Mouse (Mus musculus) midbrain, embryonic 12.5 days (tissue): Measurements from ENCODE around the gene Tctex1d2. TPM values are rescaled to one million over a fixed set of nuclear protein-coding genes. Genes with fewer than 3 reads are reported as not detected.

Source experiments
- ATAC-seq: fragments of 200-750 bp; cut with Nextera tagmentation; 2 replicates; pipeline ENCODE4 v1.8.0; 2017; ENCODE audit warnings: low read depth, moderate TSS enrichment, moderate library complexity; ENCODE audit not compliant: low FRiP score
- H3K27ac ChIP-seq: fragments of 300-500 bp; sonication (generic); replicated peaks from 2 replicates; pipeline ENCODE4 v1.5.1; 2016; ENCODE audit warnings: mild to moderate bottlenecking
- H3K27me3 ChIP-seq: fragments of 300-500 bp; sonication (generic); 2 replicates; pipeline ENCODE4 v1.6.1; 2016; ENCODE audit warnings: mild to moderate bottlenecking
- H3K36me3 ChIP-seq: fragments of 300-500 bp; sonication (generic); 2 replicates; pipeline ENCODE4 v1.6.1; 2016
- H3K4me1 ChIP-seq: fragments of 300-500 bp; sonication (generic); 2 replicates; pipeline ENCODE4 v1.6.1; 2016
- H3K4me2 ChIP-seq: fragments of 300-500 bp; sonication (generic); replicated peaks from 2 replicates; pipeline ENCODE4 v1.6.1; 2016; ENCODE audit warnings: mild to moderate bottlenecking, moderate library complexity
- H3K4me3 ChIP-seq: fragments of 300-500 bp; sonication (generic); 2 replicates; pipeline ENCODE4 v1.5.1; 2016; ENCODE audit warnings: mild to moderate bottlenecking
- H3K9ac ChIP-seq: fragments of 300-500 bp; sonication (generic); replicated peaks from 2 replicates; pipeline ENCODE4 v1.6.1; 2016; ENCODE audit warnings: mild to moderate bottlenecking, moderate library complexity
- H3K9me3 ChIP-seq: fragments of 300-500 bp; sonication (generic); 2 replicates; pipeline ENCODE4 v1.6.1; 2016; ENCODE audit warnings: mild to moderate bottlenecking
- WGBS: fragments of 180-500 bp; shearing (Covaris S2); methylation state at CpG from one replicate; pipeline ENCODE4 v1.1.7; 2016; 5-methylcytosine and 5-hydroxymethylcytosine counted together
- polyA plus RNA-seq: library from polyadenylated mRNA; unstranded; fragments of >200 nt; fragmentation: Nextera tagmentation; extraction: Ambion mirVana; gene quantifications from 2 replicates; pipeline ENCODE4 v1.2.1, GENCODE M21; 2016

The Tctex1d2 gene
- polyA plus RNA-seq, 1 experiment from 2014 or later = 26.2 TPM

DNA sequence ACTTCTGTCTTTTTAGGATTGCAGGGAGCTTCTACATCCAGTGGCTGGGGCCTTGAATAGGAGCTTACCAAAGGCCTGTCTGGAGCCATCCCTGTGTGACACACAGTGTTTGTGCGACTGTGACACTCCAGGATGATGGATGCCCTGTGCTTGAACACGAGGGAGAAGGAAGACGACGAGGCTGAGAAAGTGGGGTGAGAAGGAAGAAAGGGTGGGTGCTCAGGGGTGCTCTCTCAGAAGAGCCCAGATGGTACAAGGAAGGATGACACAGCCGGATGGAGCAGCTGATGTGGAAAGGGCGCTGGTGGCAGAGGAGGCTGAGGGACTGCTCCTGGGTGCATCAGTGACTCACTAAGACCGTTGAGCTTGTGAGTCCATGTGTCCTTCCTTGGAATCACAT, 19.2 kb upstream of the Tctex1d2 start, which contains the start of gene Tm4sf19:
TSS of gene Tm4sf19 (plus strand) at position 240 of the 400 bp plus-strand sequence.
- Histone ChIP-seq H3K9me3 (no peaks in the 10 kb centered on the region), H3K4me3 (no peak within 1 kb of the TSS), H3K9ac (no peak within 1 kb of the TSS), H3K4me2 (no peak within 1 kb of the TSS), H3K27ac (no peak within 1 kb of the TSS), H3K36me3 (no peaks in the 10 kb centered on the region), H3K27me3 (no peaks in the 10 kb centered on the region), H3K4me1 (no peaks in the 10 kb centered on the region)
- WGBS = 91% methylated on average over 7 of the region's 7 CpGs
- ATAC-seq = no peak

DNA sequence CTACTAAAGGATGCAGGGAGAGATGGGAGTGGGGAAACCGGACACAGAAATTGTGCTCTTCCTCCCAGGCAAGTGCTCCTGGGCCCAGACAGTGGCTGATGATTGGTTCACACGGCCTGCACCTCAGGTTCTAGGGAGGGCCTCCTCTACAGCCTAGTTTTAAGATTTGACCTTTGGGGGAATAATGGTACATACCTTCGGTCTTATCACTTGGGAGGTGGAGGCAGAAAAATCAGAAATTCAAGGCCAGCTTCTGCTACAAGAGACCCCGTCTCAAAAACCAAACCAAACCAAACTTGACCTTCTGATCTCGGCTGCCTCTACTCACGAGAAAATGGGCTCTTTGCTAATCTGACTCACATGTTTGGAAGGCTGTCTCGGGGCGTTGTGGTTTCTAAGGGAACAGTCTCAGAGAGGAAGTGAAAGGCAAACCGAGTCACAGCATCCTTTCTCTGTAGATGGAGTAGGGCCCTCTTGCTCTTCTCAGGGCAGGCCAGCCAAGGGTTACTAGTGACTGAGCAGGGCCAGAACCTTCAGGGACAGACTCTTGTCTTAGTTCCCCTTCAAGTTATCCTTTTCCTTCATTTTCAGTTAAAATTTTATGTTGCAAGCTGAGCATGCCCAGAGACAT, 18.1 kb upstream of the Tctex1d2 start:
- no peaks in the 10 kb centered on the region for H3K36me3 ChIP-seq
- H3K9ac ChIP-seq = no peak overlapping the region
- H3K9me3 ChIP-seq = no peaks in the 10 kb centered on the region
- H3K27me3 ChIP-seq = no peaks in the 10 kb centered on the region
- H3K27ac ChIP-seq = no peak overlapping the region
- H3K4me2 ChIP-seq = no peak overlapping the region
- WGBS = 83% methylated on average over 9 of the region's 9 CpGs
- H3K4me3 ChIP-seq = no peak overlapping the region
- ATAC-seq = no peak
- no peaks in the 10 kb centered on the region for H3K4me1 ChIP-seq

GRCm38 (mm10) chr16:32402818-32403217, 16.7 kb upstream of the Tctex1d2 start:
- H3K4me2 ChIP-seq = no peak overlapping the region
- 87% methylated on average over 3 of the region's 3 CpGs for WGBS
- H3K4me1 ChIP-seq = no peaks in the 10 kb centered on the region
- H3K36me3 ChIP-seq = no peaks in the 10 kb centered on the region
- H3K27me3 ChIP-seq = no peaks in the 10 kb centered on the region
- no peaks in the 10 kb centered on the region for H3K9me3 ChIP-seq
- no peak overlapping the region for H3K4me3 ChIP-seq
- H3K9ac ChIP-seq = no peak overlapping the region
- no peak overlapping the region for H3K27ac ChIP-seq
- no peak for ATAC-seq

- 92% methylated on average over 9 of the region's 9 CpGs for WGBS
- no peaks in the 10 kb centered on the region for H3K27me3 ChIP-seq
These were observed 13.8 kb upstream of the Tctex1d2 start for GRCm38 (mm10) chr16:32405716-32406115.

GRCm38 (mm10) chr16:32406671-32407070, 12.8 kb upstream of the Tctex1d2 start:
- Histone ChIP-seq H3K9me3 (no peaks in the 10 kb centered on the region), H3K4me2 (no peak overlapping the region), H3K4me3 (no peak overlapping the region), H3K36me3 (no peaks in the 10 kb centered on the region), H3K9ac (no peak overlapping the region), H3K27me3 (no peaks in the 10 kb centered on the region), H3K27ac (no peak overlapping the region), H3K4me1 (no peaks in the 10 kb centered on the region)
- WGBS = 82% methylated on average over 6 of the region's 6 CpGs
- no peak for ATAC-seq

More at GRCm38 (mm10) chr16:32405716-32406115, 13.8 kb upstream of the Tctex1d2 start:
- Histone ChIP-seq H3K9ac (no peak overlapping the region), H3K36me3 (no peaks in the 10 kb centered on the region), H3K4me1 (no peaks in the 10 kb centered on the region), H3K4me2 (no peak overlapping the region), H3K9me3 (no peaks in the 10 kb centered on the region), H3K4me3 (no peak overlapping the region), H3K27ac (no peak overlapping the region)
- no peak for ATAC-seq

- H3K27ac ChIP-seq = no peak overlapping the region
- no peaks in the 10 kb centered on the region for H3K9me3 ChIP-seq
- H3K4me2 ChIP-seq = no peak overlapping the region
- no peak for ATAC-seq
- no peaks in the 10 kb centered on the region for H3K4me1 ChIP-seq
- H3K27me3 ChIP-seq = no peaks in the 10 kb centered on the region
- H3K4me3 ChIP-seq = no peak overlapping the region
- WGBS = 86% methylated on average over 10 of the region's 10 CpGs
- H3K9ac ChIP-seq = no peak overlapping the region
- no peaks in the 10 kb centered on the region for H3K36me3 ChIP-seq
These were observed 11.8 kb upstream of the Tctex1d2 start for GRCm38 (mm10) chr16:32407730-32408129.

DNA sequence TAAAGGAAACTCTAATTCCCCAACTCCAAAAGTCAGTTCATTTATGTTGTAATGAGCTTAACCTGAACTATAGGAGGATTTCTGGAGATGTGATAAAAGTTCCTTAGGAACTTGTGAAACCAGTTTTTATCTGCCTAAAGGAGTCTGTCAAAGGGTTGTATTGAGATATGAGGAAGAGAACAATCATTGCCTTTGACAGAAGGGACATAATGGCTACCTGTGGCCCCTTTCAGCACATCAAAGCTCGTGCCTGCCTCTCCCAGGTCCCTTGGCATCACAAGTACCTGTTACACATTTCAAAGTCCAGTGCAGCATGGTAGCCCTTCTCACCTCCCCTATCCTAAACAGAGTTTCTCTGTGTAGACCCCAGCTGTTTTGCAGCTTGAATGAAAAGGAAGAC, 2.0 kb upstream of the Tctex1d2 start:
- no peaks in the 10 kb centered on the region for H3K27me3 ChIP-seq
- no peak overlapping the region for H3K9ac ChIP-seq
- no peak overlapping the region for H3K4me2 ChIP-seq
- no peaks in the 10 kb centered on the region for H3K36me3 ChIP-seq
- WGBS = 62% methylated on average over 1 of the region's 1 CpGs
- H3K4me3 ChIP-seq = no peak overlapping the region
- no peaks in the 10 kb centered on the region for H3K9me3 ChIP-seq
- no peak overlapping the region for H3K27ac ChIP-seq
- peaks cover 7% of the 10 kb centered on the region for H3K4me1 ChIP-seq
- ATAC-seq = no peak

GRCm38 (mm10) chr16:32427506-32427905, 8.0 kb downstream of the Tctex1d2 start:
- no peak for ATAC-seq
- H3K4me3 ChIP-seq = no peak overlapping the region
- 83% methylated on average over 3 of the region's 3 CpGs for WGBS

DNA sequence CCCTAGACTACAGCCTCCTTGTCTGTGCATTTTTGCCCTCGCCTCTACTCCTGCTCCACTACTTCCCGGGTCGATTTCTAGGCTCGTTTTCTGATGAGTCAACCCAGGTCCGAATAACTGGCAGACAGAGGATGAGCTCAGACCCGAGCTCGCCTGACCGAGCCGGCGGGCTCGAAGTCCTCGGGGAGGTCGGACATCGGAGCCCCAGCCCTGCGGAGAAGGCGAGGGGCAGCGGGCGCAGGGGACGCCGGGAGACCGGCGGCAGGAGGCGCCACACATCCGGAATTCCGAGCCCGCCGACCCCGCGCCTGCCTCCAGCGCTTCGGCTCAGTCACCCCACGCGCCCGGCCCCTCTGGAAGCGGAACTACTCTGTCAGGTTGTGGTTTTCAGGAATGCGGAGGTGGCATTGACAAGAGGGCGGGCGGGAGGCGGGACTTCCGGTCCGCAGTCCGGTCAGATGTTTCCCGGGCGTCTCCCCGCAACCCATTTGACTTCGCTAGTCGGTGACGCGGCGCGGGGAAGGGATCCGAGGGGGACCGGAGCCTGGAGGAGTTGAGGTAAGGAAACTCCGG, 11.1 kb downstream of the Tctex1d2 start, which contains the start of gene Pcyt1a:
TSS of gene Pcyt1a (plus strand) at position 448 of the 573 bp plus-strand sequence.
- H3K4me3 ChIP-seq = peak within 1 kb of the TSS; percentile 78

More at GRCm38 (mm10) chr16:32427506-32427905, 8.0 kb downstream of the Tctex1d2 start:
- H3K9ac ChIP-seq = no peak overlapping the region
- H3K9me3 ChIP-seq = no peaks in the 10 kb centered on the region
- no peaks in the 10 kb centered on the region for H3K36me3 ChIP-seq
- no peak overlapping the region for H3K4me2 ChIP-seq
- peaks cover 14% of the 10 kb centered on the region for H3K4me1 ChIP-seq
- no peak overlapping the region for H3K27ac ChIP-seq
- no peaks in the 10 kb centered on the region for H3K27me3 ChIP-seq

GRCm38 (mm10) chr16:32431047-32431591, 11.6 kb downstream of the Tctex1d2 start:
- H3K27me3 ChIP-seq = no peaks in the 10 kb centered on the region
- no peaks in the 10 kb centered on the region for H3K36me3 ChIP-seq
- ATAC-seq = no peak
- H3K4me1 ChIP-seq = peaks cover 14% of the 10 kb centered on the region
- WGBS = 3% methylated on average over 28 of the region's 28 CpGs
- H3K4me3 ChIP-seq = peak overlapping the region; percentile 78
- H3K9me3 ChIP-seq = no peaks in the 10 kb centered on the region
- H3K4me2 ChIP-seq = peak overlapping the region; percentile 91
- peak overlapping the region; percentile 81 for H3K27ac ChIP-seq
- peak overlapping the region; percentile 83 for H3K9ac ChIP-seq

More for the DNA sequence above, 11.1 kb downstream of the Tctex1d2 start, which contains the start of gene Pcyt1a:
- H3K9ac ChIP-seq = peak within 1 kb of the TSS; percentile 83
- peak within 1 kb of the TSS; percentile 91 for H3K4me2 ChIP-seq
- peak; percentile 97 for ATAC-seq
- no peaks in the 10 kb centered on the region for H3K9me3 ChIP-seq
- H3K36me3 ChIP-seq = no peaks in the 10 kb centered on the region
- peaks cover 14% of the 10 kb centered on the region for H3K4me1 ChIP-seq
- 0% methylated on average over 53 of the region's 54 CpGs for WGBS
- peak within 1 kb of the TSS; percentile 81 for H3K27ac ChIP-seq
- H3K27me3 ChIP-seq = no peaks in the 10 kb centered on the region

DNA sequence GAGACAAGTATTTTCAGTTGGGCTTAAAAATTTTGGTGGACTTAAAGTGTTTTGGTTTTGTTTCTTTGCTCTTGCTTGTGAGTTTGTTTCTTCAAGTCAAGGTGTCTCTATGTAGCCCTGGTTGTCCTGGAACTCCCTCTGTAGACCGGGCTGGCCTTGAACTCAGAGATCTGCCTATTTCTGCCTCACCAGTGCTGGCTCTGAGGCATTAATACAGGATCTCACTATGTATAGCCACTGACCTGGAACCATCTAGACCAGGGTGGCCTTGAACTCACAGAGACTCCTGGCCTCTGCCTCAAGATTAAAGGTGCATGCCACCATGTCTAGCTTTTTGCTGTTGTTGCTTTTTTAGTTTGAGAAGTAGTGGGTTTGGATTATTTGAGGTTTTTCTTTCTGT, 12.4 kb downstream of the Tctex1d2 start:
- Histone ChIP-seq H3K9ac (no peak overlapping the region), H3K27ac (no peak overlapping the region), H3K36me3 (no peaks in the 10 kb centered on the region), H3K4me3 (peak overlapping the region; percentile 78; the same call in 1 of the 2 replicates), H3K27me3 (no peaks in the 10 kb centered on the region), H3K4me1 (peaks cover 14% of the 10 kb centered on the region), H3K4me2 (peak overlapping the region; percentile 91), H3K9me3 (no peaks in the 10 kb centered on the region)
- WGBS = 93% methylated on average over 1 of the region's 1 CpGs
- no peak for ATAC-seq

GRCm38 (mm10) chr16:32433138-32433537, 13.6 kb downstream of the Tctex1d2 start:
- 79% methylated on average over 2 of the region's 2 CpGs for WGBS
- Histone ChIP-seq H3K4me3 (no peak overlapping the region), H3K4me2 (no peak overlapping the region), H3K36me3 (no peaks in the 10 kb centered on the region), H3K9me3 (no peaks in the 10 kb centered on the region), H3K9ac (no peak overlapping the region), H3K27me3 (no peaks in the 10 kb centered on the region), H3K27ac (no peak overlapping the region), H3K4me1 (peaks cover 14% of the 10 kb centered on the region)
- no peak for ATAC-seq
